Mouse (Mus musculus) T-helper 2 cell (primary cell): ENCODE results near the gene Frs2.

Source experiments
- in situ Hi-C: fragments of 300-600 bp; cut with MboI, MseI; formaldehyde crosslinking; loops from one replicate; pipeline ENCODE4 v1.15.1; 2025; ENCODE audit warnings: high pct_unique_total_duplicates

Frs2 gene

DNA sequence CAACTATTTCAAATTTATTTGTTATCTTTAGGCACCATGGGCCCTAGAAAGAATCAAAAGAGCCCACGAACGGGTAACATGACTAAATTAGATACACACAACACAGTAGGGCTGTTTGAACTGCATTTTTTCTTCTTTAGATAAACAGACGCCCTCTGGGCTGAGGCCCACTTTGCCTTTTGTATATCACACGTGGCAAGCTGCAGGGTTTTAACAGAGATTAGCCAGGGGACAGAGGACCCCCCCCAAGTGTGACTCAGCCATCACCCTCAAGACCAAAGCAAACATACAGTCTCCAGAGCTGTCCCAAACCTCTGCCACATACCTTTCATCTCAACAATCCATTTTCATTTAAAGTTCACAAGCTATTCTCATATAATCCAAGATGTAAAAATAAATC lies 42.1 kb downstream of the Frs2 start:
- in situ Hi-C loops, result no loop called here

DNA sequence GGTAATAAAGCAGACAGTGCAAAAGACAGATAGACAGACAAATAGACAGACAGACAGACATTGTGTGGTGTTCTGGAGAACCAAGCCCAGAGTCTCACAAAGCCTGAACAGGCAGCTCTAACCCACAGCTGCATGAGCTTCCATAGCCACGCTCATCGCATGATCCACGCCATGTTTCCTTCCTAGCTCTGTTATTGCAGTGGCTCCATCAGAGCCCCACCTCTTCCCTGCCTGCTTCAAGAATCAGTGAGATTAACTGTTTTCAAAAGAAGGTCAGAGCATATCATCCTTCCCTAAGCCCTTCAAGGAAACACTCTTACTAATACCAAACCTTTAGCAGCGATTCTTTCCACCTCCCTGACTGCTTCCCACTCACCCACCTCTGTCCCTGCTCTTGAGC lies 43.3 kb downstream of the Frs2 start:
- in situ Hi-C loops, result no loop called here

DNA sequence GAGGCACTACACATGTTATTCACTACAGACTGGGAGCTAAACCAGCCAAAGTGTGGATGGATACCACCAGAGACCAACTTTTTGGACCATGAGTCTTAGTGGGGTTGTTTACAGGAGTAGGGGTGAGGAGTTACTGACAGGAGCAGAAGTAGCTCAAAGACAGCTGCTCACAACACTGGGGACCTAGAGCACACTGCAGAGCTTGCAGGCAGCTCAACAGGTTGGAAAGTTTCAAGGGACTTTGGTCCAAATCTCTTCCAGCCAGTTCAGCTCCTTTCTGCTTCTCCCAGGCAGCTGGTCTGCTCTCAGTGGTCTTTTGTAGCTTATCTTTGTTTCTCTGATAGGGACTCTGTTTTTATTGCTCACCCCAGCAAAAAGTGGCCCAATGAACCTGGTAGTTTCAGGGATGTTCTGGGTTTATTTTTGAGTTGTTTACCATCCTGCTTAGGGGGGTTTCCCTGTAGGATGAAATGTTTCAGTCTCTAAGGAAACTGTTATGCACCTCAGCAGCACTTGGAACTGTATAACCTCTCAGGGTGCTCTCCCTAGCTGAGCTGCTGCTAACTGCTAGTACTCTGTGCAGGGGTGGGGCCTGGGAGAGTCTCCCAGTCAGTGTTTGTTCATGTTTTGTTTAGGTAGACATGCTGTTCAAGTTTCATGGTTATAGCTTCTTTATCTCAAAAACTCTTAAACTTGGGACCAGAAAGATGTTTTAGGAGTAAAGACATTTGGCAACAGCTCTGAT lies 44.3 kb downstream of the Frs2 start:
- in situ Hi-C loops, result no loop called here

DNA sequence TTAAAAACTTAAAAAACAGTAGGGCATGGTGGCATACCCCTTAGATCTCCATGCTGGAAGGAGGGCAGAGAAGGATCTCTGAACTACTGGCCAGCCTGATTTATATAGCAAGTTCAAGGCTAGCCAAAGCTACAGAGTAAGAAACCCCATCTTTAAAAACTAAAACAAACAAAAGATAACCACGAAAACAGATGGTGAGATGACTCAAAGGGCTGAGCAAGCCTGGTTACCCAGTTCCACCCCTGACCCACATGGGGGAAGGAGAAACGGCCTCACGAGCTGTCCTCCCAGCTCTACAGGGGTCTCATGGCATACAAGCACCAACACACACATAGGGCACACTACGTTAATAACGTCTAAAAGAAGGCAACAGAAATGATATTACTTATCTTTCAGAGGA lies 48.2 kb downstream of the Frs2 start:
- in situ Hi-C loops, result no loop called here

DNA sequence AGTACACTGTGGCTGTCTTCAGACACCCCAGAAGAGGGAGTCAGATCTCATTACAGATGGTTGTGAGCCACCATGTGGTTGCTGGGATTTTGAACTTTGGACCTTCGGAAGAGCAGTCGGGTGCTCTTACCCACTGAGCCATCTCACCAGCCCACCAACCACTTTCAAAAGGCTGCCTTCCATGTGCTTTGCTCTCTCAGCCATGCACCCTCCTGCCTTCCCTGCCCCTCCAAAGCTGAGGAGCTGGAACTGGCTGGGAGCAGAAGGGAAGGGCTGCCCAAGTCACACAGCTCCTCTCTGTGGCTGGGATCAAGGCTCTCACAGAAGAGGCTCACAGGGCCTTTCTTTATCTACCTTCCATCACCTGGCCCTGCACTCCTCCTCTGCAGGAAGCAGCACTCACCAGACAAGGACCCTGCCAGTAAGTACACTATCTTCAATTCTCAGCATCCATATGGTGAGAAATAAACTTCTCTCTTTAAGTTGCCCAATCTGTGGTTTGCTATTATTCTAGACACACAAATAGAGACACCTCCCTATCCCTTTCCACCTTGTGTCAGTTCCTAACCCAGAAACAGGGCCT lies 51.1 kb downstream of the Frs2 start:
- in situ Hi-C loops, result no loop called here

DNA sequence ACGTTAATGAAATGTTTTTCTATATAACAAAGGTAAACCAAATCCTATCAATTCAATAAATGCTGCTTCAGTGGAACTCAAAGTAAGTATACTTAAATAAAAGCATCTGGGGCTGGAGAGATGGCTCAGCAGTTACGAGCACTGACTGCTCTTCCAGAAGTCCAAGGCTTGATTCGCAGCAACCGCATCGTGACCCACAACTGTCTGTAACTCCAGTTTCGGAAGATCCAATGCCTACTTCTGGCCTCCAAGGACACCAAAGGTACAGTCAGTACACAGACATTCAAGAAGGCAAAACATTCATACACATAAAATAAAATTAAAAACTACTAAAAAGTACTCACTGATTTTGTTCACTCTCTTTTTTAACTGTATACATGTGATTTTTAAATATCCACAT lies 52.2 kb downstream of the Frs2 start:
- in situ Hi-C loops, result no loop called here

DNA sequence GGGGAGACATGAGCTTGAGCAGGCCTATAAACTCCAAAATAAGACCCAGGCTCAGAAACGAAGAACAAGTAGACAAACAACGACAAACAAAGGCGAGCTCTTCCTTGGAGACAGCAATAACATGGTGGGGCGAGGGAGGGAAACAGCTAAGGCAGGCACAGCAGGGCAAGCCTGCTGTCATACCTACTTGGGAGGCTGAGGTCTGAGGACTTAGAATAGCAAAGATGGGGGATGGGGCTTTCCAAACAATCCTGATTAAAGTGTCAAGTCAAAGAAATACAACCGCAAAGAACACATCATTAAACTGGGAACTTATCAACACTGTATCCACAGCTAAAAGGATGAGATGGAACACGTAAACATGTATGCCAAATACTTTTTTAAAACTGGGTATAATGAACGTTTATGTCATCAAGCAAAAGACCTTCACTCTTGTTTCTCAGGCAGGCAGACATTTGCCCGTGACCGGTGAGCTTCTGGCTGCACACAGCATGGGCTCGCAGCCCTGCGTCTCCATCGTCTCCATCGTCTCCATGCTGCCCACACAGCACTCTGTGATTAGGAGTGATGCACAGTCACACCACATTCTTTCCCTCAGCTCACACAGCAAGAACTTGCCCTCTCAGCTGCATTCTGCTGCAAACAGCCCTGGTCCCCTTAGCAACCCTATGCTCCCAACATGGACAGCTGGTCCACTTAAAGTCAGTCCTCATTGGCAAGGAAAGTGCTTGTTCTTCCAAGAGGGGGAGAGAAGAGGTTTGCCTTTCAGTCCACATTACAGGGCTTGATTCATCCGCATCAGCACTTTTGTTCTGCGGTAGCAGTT lies 53.6 kb downstream of the Frs2 start:
- in situ Hi-C loops, result no loop called here

DNA sequence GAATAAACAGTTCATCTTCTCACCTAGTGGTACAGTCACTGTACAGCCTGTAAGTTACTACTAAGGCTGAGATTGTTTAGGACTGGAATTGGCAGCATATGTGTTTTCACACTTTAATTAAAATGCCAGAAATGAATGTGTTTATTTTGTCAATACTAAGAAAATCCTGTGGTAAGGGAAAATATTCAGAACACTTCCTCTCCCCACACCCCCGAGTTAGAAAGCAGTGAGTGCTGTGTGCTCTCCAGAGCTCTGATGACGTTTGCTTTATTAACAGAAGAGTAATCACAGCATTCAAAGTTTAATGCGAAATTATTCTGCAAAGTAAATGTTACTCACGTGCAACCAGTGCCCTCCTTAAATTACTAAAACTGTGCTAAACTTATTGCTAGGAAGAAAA lies 58.7 kb downstream of the Frs2 start:
- in situ Hi-C loops, result no loop called here

DNA sequence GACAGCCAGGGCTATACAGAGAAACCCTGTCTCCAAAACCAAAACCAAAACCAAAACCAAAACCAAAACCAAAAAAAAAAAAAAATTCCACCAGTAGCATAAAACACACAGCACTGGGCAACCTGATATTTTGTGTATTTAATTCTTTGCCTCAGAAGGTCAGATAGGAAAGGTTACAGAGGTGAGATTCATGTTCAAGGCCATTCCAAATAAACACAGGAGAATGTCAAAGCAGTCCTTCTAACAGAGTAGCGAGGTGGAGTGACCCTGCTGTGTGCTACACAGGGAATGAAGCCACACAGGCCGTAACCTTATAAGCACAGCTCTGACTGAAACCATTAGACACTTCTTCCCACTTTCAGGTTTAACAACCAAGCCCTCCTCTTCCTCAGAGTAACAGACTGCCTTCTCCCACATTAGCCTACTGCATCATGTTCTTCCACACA lies 66.4 kb downstream of the Frs2 start:
- in situ Hi-C loops, result no loop called here

DNA sequence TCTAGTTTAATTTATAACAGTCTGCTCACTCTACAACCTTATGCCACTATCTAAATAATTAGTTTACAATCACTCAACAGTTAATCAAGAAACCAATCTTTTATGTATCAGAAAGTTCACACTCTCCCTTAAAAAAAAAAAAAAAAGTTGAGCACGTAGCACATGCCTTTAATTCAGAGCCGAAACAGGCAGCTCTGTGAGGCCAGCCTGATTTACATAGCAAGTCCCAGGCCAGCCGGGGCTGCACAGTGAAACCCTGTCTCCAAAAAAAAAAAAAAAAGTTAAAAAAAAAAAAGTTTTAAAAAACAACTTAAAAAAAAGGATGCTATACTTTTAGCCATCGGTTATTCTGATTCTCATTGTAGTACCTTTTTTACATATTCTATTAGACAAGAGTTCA lies 67.0 kb downstream of the Frs2 start:
- in situ Hi-C loops, result no loop called here

DNA sequence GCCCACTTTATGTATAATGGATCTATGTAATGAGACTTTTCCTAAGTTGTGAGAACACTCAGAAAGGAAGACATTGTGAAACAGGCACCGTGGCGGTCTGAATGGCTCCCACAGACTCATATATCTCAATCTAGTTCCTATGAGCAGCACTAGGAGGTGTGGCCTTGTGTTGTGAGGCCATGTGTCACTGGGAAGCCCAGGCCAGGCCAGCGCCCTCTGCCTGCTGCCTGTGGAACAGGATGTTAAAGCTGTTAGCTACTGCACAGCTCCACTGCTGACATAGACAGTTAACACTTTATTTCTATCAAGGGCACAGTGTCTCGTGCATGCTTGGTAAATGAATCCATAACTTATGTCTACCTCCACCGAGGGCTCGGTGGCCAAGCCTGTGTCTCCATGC lies 70.0 kb downstream of the Frs2 start:
- in situ Hi-C loops, result loop anchor here (10.0 kb wide), 2 partner anchors 127 to 1797 kb away; partner anchors contain the start of gene Dyrk2

DNA sequence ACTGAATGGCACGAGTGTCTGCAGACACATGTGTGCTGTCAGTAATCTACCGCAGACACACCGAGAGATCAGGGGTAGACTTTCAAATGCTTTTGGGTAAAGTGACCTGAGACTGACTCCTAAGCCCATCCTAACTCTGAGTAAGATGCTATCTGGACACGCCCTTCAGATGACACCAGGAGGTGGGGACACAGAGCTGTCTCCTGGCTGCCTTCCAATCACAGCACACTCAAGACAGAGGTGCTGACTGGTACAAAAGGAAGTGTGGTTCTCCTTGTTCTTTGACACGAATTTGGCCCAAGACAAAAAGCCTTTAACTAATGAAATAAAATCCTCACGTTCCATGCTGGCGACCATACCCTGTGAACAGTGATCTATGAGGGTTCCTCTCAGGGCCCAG lies 75.2 kb downstream of the Frs2 start:
- in situ Hi-C loops, result loop anchor here (10.0 kb wide), 2 partner anchors 132 to 1802 kb away; partner anchors contain the start of gene Dyrk2

DNA sequence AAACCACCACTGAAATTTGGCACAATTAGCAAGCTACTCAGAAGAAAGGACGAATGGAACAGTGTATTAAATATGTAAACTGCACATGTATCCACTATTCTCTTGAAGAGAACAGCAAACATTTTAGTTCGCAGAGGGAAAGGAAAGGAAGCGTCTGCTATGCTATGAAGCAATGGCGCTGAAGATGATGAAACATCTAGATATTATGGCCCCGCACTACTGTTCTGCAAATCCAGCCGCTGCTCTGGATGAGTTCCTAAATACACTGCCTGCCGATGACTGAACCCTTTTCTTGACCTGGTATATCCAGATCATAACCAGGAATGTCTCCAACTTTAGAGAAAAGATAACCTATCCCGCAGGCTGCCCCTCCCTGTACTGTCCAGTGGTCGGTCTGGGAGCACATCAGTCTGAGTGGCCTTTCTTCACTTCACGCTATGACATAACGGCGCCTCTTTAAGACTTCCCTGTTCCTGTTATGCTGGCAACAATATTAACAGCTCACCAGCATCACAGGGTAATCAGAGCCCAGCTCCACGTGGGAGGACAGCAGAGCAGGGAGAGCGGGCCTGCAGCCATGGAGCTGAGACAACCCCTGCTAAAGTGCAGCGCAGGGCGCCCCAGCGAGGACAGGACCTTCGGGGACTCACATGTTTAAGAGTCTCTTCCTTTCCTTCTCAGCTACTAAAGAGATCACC lies 76.0 kb downstream of the Frs2 start:
- in situ Hi-C loops, result loop anchor here (10.0 kb wide), 2 partner anchors 132 to 1802 kb away; partner anchors contain the start of gene Dyrk2

DNA sequence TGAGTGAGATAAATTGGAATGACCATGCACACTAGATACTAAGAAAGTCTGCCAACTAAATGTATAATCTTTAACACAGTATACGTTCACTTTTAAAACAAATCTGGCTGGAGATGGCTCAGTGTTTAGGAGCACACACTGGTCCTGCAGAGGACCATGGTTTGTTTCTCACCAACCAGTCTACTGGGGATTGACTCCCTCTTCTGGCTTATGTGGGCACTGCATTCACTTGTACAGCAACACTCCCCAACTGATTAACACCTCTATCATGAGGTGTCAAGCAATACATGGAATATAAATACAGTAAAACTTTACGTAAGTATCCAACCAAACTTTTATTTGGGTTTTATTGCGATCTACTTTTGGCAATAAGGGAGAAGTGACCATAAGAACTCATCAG lies 79.2 kb downstream of the Frs2 start:
- in situ Hi-C loops, result no loop called here

DNA sequence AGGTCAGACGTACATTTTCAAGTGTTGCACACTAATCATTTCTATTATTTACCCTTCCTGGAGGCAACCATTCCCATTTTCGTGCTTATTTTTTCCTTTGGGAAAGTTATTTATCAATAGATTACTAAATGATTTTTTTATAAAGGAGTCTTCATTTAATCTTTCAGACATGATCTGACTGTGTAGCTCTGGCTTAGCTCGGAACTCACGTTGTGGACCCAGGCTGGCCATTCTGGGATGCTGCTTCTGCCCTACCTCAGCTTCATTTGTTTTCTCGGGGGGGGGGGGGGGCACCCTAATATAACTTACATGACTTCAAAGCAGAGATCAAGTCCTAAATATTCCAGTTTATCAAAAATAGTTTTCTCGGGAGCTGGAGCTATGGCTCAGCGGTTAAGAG lies 84.3 kb downstream of the Frs2 start:
- in situ Hi-C loops, result no loop called here

DNA sequence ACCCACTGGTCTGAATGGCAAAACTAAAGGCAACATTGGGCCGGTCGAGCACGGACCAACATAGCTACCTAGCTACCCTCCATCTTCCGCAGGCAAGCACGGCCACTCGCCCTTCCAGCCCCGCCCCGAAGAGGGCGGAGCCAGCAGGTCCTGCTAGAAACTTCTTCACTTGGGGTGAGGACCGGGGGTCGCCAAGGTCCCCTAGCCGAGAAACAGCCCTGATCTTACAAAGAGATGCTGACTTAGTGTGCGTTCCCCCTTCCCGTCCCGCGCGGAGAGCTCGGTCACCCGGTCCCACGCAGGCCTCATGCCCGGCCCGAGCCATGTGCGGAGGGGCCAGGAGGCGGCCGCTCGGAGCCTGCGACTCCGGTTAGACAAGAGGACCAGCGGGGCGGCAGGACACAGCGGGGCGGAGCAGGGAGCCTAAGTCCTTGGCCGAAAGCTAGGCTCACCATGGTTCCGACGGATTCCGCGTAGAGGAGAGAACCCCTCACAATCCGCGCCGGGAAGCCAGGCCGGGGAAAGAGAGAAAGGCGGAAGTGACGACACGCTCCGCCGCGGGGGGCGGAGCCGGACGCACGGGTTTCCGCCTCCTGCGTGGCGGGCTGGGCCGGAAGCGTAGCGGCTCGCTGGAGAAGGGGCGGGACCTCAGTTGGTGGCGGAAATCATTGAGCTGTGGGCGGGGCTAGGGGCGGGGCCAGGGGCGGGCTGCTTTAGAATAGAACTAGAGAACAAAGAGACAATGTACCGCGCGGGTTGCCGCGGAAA lies 84.9 kb downstream of the Frs2 start, which contains the start of gene Cct2:
Cct2 (minus strand) TSS at position 561 of the 768 bp plus-strand sequence.
- in situ Hi-C loops, result no loop called here

DNA sequence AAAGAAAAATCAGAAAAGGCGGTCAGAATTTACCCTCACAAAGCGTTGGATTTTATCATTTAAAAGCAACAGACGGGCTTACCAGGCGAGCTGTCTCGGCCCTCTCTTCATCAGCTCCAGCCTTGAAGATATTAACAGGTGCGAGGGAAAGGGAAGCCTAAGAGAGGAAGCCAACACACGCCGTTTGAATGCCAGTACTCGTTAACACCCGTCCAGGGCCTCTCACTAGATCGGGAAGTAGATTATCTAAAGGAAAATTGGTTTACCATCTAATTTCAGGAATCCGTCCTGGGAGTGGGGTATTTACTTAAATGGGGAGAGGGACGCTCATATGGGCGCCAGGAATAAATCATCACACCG lies 85.5 kb downstream of the Frs2 start:
- in situ Hi-C loops, result no loop called here

DNA sequence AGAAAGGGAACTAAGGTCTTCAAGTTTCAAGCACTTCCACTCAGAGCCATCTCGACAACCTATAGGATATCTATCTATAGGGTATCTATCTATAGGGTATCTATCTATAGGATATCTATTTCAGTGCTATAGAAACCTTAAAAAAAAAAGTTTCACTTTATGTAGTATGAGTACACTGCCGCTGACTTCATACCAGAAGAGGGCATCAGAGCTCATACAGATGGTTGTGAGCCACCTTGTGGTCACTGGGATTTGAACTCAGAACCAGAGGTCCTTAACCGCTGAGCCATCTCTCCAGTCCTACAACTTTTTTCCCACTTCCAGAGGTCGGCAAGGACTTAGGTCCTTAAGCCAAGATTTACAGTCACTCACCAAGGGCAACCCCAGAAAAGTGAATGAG lies 92.7 kb downstream of the Frs2 start:
- in situ Hi-C loops, result no loop called here

DNA sequence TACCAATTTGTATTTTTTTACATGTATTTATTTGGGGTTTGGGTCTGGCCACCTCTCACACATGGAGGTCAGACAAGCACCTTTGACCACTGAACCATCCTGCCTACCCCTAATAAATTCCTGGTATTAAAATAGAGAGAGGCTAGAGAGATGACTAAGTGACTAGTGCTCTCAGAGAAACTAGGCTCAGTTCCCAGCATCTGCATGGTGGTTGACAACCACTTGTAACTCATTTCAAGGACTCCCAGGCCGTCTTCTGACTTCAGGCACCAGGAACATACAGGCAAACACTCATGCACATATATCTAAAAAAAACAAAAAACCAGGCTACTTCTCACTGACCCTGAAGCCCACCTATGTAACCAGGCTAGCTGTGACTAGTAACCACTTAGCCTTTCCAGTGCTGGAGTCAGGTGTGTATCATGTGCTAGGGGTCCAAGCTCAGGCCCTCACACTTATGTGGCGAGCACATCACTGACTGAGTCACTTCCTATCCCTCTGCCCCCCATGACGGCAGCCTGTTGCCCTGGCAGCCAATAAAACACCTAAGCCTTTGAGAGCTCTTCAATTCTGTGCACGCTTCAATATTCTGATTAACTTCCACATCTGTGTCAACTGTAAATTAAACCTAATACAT lies 98.3 kb downstream of the Frs2 start:
- in situ Hi-C loops, result no loop called here

DNA sequence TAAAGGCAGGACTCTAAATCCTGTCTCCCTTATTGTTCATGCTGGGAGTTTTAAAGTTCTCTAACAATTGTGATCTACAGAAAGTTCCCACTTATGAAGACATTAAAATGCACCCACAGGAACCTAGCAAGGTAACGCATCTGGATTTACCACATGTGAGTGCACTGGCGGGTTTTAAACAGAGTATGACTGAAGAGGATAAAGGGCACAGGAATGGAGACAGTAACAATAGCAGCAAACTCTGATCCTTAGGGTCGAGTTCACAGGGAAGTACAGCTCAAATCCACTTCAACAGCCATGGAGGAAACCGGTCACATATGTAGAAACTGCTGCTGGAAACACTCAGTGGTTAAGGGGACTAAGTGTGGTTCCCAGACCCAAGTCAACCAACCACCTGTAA lies 99.1 kb downstream of the Frs2 start:
- in situ Hi-C loops, result no loop called here
